13 mouse cellular contexts compared by ENCODE assay signal in genomic region chr1:188708176-188708575, GRCm38 (mm10).
DNase-seq lines count a peak whose midpoint lies in the region; ATAC-seq and TF ChIP-seq lines count a peak whose summit lies in the region.
"Had no signal": no experiment of that assay in that cellular context is flagged by ENCODE, and none has a peak within 500 bp of the region (broad histone marks: within the 10 kb centered on the region; RNA-seq: fewer than 3 reads in every experiment).

No protein-coding gene starts in this region.

- H3K36me3 ChIP-seq in heart, embryonic 12.5 days = no peaks in the 10 kb centered on the region
- no peaks in the 10 kb centered on the region for H3K36me3 ChIP-seq in liver, adult 2 months (ENCODE audit: control insufficient read depth, insufficient read depth, low read length)
- no peaks in the 10 kb centered on the region for H3K36me3 ChIP-seq in liver, embryonic 12.5 days
- H3K36me3 ChIP-seq: hindbrain, embryonic 13.5 days; kidney, embryonic 15.5 days; limb, embryonic 10.5 days had no signal

- no peak for ATAC-seq in heart, embryonic 12.5 days (ENCODE audit: insufficient number of reproducible peaks, low FRiP score)
- no peak for ATAC-seq in liver, embryonic 12.5 days
- ATAC-seq: midbrain, embryonic 16.5 days had no signal

- no peak overlapping the region for H3K4me2 ChIP-seq in heart, embryonic 12.5 days
- H3K4me2 ChIP-seq in liver, embryonic 12.5 days = no peak overlapping the region
- H3K4me2 ChIP-seq: hindbrain, embryonic 13.5 days; kidney, embryonic 15.5 days had no signal

- H3K4me3 ChIP-seq in heart, embryonic 12.5 days = no peak overlapping the region
- H3K4me3 ChIP-seq in liver, adult 2 months (ENCODE audit: insufficient read depth, low read depth, low read length) = no peak overlapping the region
- H3K4me3 ChIP-seq in liver, embryonic 12.5 days = no peak overlapping the region
- H3K4me3 ChIP-seq: hindbrain, embryonic 13.5 days; kidney, embryonic 15.5 days; limb, embryonic 10.5 days had no signal

- 77% methylated on average over 4 of the region's 4 CpGs for WGBS in heart, embryonic 12.5 days
- WGBS in liver, adult 2 months = 89% methylated on average over 4 of the region's 4 CpGs
- WGBS in liver, embryonic 12.5 days (ENCODE audit: insufficient replicate concordance) = 66% methylated on average over 4 of the region's 4 CpGs

- no peaks in the 10 kb centered on the region for H3K4me1 ChIP-seq in heart, embryonic 12.5 days (replicated peaks)
- H3K4me1 ChIP-seq in liver, adult 2 months (ENCODE audit: control insufficient read depth, insufficient read depth, low read length) = no peaks in the 10 kb centered on the region
- H3K4me1 ChIP-seq in liver, embryonic 12.5 days = no peaks in the 10 kb centered on the region
- H3K4me1 ChIP-seq: kidney, embryonic 15.5 days; limb, embryonic 10.5 days had no signal

- no peak for TF ChIP-seq POLR2A in liver, adult 2 months (IDR thresholded peaks at IDR 0.05; ENCODE audit: extremely low read depth, insufficient read depth, low read length)
- no peak for TF ChIP-seq POLR2A in brain, embryonic 14.5 days (IDR thresholded peaks at IDR 0.05; ENCODE audit: borderline replicate concordance, extremely low read depth, insufficient read depth, insufficient read length, poor library complexity, severe bottlenecking)

- peak; percentile 21; the same call in 1 of the 2 replicates for TF ChIP-seq CTCF in liver, adult 2 months (IDR thresholded peaks at IDR 0.05; ENCODE audit: low read depth, low read length)
- TF ChIP-seq CTCF in brain, embryonic 14.5 days (IDR thresholded peaks at IDR 0.05; ENCODE audit: borderline replicate concordance, extremely low read depth, insufficient read depth, insufficient read length) = peak; percentile 21; the same call in 1 of the 2 replicates

- H3K9me3 ChIP-seq in heart, embryonic 12.5 days (replicated peaks) = no peaks in the 10 kb centered on the region
- H3K9me3 ChIP-seq in liver, embryonic 12.5 days (replicated peaks) = no peaks in the 10 kb centered on the region
- H3K9me3 ChIP-seq: hindbrain, embryonic 13.5 days; kidney, embryonic 15.5 days; limb, embryonic 10.5 days had no signal

- no peaks in the 10 kb centered on the region for H3K79me2 ChIP-seq in liver, adult 2 months (ENCODE audit: control insufficient read depth, insufficient read depth, low read length)

- peak; percentile 35 for DNase-seq in heart, adult 11 months
- DNase-seq in liver, adult 2 months (ENCODE audit: extremely low read depth, low read depth, low spot score) = no peak
- peak; percentile 61 for DNase-seq in ES-CJ7 (ENCODE audit: low read depth, low spot score)
- DNase-seq in brain, embryonic 14.5 days (ENCODE audit: low read depth) = no peak
- DNase-seq in cerebellum, adult 9-11 months = no peak
- DNase-seq: lung, postnatal 14 days; thymus, postnatal 4 days had no signal

- no peaks in the 10 kb centered on the region for H3K27me3 ChIP-seq in heart, embryonic 12.5 days (replicated peaks)
- no peaks in the 10 kb centered on the region for H3K27me3 ChIP-seq in liver, adult 2 months (ENCODE audit: control insufficient read depth, insufficient read depth, low read length)
- no peaks in the 10 kb centered on the region for H3K27me3 ChIP-seq in liver, embryonic 12.5 days (replicated peaks)
- H3K27me3 ChIP-seq: hindbrain, embryonic 13.5 days; kidney, embryonic 15.5 days had no signal

- no peak overlapping the region for H3K27ac ChIP-seq in heart, embryonic 12.5 days (ENCODE audit: poor library complexity, severe bottlenecking)
- no peak overlapping the region for H3K27ac ChIP-seq in liver, adult 2 months (replicated peaks; ENCODE audit: insufficient read depth, low read depth, low read length)
- H3K27ac ChIP-seq in liver, embryonic 12.5 days = no peak overlapping the region
- H3K27ac ChIP-seq: hindbrain, embryonic 13.5 days; kidney, embryonic 15.5 days; limb, embryonic 10.5 days had no signal

- H3K9ac ChIP-seq in heart, embryonic 12.5 days = no peak overlapping the region
- H3K9ac ChIP-seq in liver, adult 2 months (ENCODE audit: low read depth, low read length) = no peak overlapping the region
- H3K9ac ChIP-seq in liver, embryonic 12.5 days = no peak overlapping the region
- H3K9ac ChIP-seq: hindbrain, embryonic 13.5 days; kidney, embryonic 15.5 days had no signal

Comparison
In these comparisons a context has a peak if more than half of its experiments do, and no peak if none do; other contexts are left out.
1. DNase-seq: peak in heart, adult 11 months (single experiment) and ES-CJ7 (single experiment); none in liver, adult 2 months (single experiment), brain, embryonic 14.5 days (single experiment) and cerebellum, adult 9-11 months (single experiment).